Mouse (Mus musculus): ENCODE data around the gene Gm47959. TPM values are rescaled to one million over a fixed set of nuclear protein-coding genes. Genes with fewer than 3 reads are reported as not detected.

Gm47959 gene
- polyA plus RNA-seq, 1 experiment = not detected

- Histone ChIP-seq H3K4me1 (ENCODE audit: control insufficient read depth, insufficient read depth, insufficient read length) (no peaks in the 10 kb centered on the region; the same call in 1 of the 2 replicates), H3K36me3 (ENCODE audit: control insufficient read depth, insufficient read depth, low read length) (no peaks in the 10 kb centered on the region), H3K27me3 (ENCODE audit: control insufficient read depth, insufficient read depth, low read length) (no peaks in the 10 kb centered on the region), H3K27ac (ENCODE audit: insufficient read depth, low read length) (no peak within 1 kb of the TSS), H3K4me3 (ENCODE audit: extremely low read depth, insufficient read depth, insufficient read length) (no peak within 1 kb of the TSS)
- no peak for DNase-seq (ENCODE audit: low read depth in 1 of 2, low spot score in 2 of 2)
- TF ChIP-seq CTCF (IDR thresholded peaks at IDR 0.05; ENCODE audit: extremely low read depth, insufficient read depth, insufficient read length, insufficient replicate concordance) (no peak), POLR2A (IDR thresholded peaks at IDR 0.05; ENCODE audit: low read depth, low read length) (no peak)
- 27% methylated on average over 5 of the region's 5 CpGs for WGBS
These were observed 44.6 kb downstream of the Gm47959 start, which contains the start of gene Gm47969 for GRCm38 (mm10) chr1:83044882-83045427. TSS of gene Gm47969 (plus strand) at chr1:83044932.

Other genes starting within 250 kb of the Gm47959 start
- gene Tm4sf20, start 232.1 kb upstream of the Gm47959 start, polyA plus RNA-seq (2012; rRNA removed) = not detected in 2 replicates
- gene Gm47791, start 229.3 kb upstream of the Gm47959 start, polyA plus RNA-seq (2012; rRNA removed) = not detected in 2 replicates
- 32.2 and 41.1 TPM in 2 replicates for gene Agfg1, start 161.1 kb upstream of the Gm47959 start, polyA plus RNA-seq (2012; rRNA removed)
- 1.2 and 1.4 TPM in 2 replicates for gene A030005L19Rik, start 87.2 kb upstream of the Gm47959 start, polyA plus RNA-seq (2012; rRNA removed)
- not detected in 2 replicates for gene A030014E15Rik, start 75.6 kb upstream of the Gm47959 start, polyA plus RNA-seq (2012; rRNA removed)
- not detected in 2 replicates for gene Gm6217, start 69.1 kb upstream of the Gm47959 start, polyA plus RNA-seq (2012; rRNA removed)
- not detected in 2 replicates for gene A030003K21Rik, start 57.2 kb upstream of the Gm47959 start, polyA plus RNA-seq (2012; rRNA removed)
- not detected in 2 replicates for gene Gm7544, start 44.5 kb upstream of the Gm47959 start, polyA plus RNA-seq (2012; rRNA removed)
- not detected in 2 replicates for gene Gm47955, start 40.3 kb upstream of the Gm47959 start, polyA plus RNA-seq (2012; rRNA removed)
- 0.13 and 0.21 TPM in 2 replicates for gene Slc19a3, start 37.9 kb downstream of the Gm47959 start, polyA plus RNA-seq (2012; rRNA removed)
- gene Krtap28-10, start 41.9 kb downstream of the Gm47959 start, polyA plus RNA-seq (2012; rRNA removed) = not detected in 2 replicates
- gene Gm47969, start 44.4 kb downstream of the Gm47959 start, polyA plus RNA-seq (2012; rRNA removed) = not detected in 2 replicates
- gene A030005K14Rik, start 58.8 kb downstream of the Gm47959 start, polyA plus RNA-seq (2012; rRNA removed) = not detected in 2 replicates
- not detected in 2 replicates for gene Krtap28-13, start 60.4 kb downstream of the Gm47959 start, polyA plus RNA-seq (2012; rRNA removed)
- gene Ccl20, start 116.2 kb downstream of the Gm47959 start, polyA plus RNA-seq (2012; rRNA removed) = not detected in 2 replicates
- not detected in 2 replicates for gene Daw1, start 159.2 kb downstream of the Gm47959 start, polyA plus RNA-seq (2012; rRNA removed)